Mouse (Mus musculus): ENCODE results near the gene Wfikkn2.

DNA sequence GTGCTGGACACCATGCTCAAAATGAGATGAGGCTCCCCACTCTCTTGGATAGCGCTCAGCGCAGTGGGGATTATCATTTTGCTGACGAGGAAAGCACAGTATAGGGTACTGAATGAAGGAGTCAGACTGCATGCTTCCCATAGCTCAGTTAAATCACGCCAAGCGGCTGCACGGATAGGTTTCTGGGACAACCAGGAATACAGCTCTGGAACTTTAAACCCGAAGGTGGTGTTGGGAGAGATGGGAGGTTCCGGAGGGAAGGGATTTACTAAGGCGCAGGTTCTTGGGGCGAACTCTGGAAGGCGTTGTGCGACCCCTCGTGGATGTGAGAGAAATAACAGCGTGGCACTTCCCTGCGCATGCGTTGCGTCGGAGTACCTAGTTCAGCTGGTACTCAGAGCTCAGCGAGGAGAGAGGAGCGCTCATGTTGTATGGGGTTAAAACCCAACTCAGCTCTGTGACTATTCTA lies 31.1 kb upstream of the Wfikkn2 start:
- TF ChIP-seq CTCF (IDR thresholded peaks at IDR 0.05; ENCODE audit: low read depth, low read length) = peak; percentile 69
- no peak for TF ChIP-seq POLR2A (IDR thresholded peaks at IDR 0.05; ENCODE audit: borderline replicate concordance, low read depth, low read length)

Measured in bone marrow macrophage, adult 2 months (primary cell).